Mouse (Mus musculus): Measurements from ENCODE around the gene B4galt3.
"Not testable (repeated sequence)": the region's sequence is repeated elsewhere in the genome, so short reads cannot be mapped to it uniquely, and the experiment has no call there.

Gene B4galt3

DNA sequence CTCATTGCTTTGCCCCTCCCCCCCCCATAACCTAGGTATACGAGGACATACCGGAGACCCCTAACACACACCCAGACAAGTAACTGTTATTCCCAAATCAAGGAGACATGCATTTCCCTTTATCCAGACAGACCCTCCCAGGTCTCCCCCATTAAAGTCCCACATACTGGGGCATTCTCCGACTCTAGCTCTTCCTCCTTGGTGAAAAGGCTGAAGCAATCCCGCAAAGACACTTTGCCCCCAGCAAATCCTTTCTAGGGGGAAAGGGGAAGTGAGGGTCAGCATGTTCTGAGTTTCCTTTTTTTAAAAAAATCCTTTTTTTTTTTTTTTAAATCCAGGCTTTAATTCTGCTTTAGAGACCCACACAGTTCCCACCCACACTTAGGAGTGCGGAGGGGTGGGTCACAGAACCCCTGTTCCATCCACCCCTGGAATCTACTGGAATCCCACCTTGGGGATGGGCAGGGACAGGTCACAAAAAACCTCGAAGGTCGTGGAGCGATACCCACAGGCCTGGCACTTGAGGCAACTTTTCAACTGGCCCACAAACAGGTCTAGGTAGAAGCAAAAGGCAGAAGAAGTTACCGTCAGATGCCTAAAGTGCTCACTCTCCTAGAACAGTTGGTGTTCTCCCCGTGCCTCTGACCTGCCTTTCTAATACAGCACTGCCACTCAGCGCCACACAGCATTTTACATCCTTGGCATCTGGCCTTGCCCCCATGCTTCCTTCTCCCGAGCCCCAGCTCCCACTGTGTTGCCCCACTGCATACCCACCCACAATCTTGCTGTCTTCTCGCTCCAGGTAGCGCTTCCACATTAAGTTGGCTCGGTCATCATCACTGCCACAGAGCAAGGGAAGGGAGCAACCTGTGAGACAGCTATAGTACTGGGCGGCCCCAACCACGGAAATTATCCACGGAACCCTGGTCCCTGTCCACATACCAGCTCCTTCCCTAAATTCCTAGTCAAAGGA lies 13.3 kb downstream of the B4galt3 start:
- DNase-seq (ENCODE audit: low spot score in 2 of 2) = no peak

DNA sequence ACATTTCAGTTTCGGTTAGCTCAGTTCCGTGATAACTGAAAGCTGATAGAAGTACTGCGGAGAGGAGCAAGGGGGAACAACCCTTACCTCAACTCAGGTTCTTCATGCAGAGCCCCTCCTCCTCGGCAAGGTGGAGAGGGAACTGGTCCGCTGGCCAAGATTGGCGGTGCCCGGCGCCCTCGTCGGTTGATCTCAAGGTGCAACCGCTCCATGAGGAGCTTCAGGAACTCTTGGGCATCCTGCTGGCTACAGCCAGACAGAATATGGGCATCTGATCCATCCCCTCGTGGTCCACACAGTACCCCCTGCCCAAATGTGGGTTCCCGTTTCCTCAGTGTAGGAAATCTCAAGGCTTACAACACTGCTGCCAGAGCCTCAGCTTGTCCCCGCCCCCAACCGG lies 14.4 kb downstream of the B4galt3 start:
- DNase-seq (ENCODE audit: low spot score in 2 of 2) = no peak

DNA sequence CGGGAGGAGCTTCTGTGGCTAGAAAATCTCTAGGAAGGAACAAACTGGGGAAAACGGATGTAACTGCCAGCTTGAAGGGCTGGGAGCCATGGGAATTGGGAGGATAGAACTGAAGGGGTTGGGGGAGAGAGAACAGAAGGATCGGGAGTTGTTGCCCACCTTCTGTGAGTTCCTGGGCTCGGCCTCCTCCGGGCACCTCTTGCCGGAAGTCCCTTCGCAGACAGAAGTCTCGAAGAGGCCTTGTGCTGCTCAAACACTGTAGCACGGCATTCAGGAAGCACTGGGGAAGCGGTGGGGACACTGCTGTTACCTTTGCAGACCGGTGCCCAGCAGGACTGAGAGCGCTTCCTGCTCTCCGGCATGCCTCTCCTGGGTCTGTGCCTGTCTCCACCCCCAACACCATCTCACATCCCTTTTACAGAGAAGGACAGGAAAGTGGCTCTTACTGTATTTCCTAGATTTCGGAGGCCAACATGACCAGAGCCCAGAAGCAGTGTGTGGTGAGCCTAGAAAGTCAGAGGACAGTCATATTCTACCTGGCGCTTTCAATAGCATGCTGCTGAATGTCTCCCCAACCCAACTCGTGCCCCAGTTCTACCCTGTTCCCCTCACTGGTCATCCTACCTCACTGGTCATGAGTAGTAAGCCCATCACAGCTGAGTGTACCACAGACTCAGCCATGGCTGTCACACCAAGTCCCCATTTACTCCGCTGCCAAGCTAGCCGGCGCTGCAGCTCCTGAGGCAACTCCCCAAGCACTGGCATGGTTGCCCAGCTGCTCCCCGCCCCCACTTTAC lies 15.2 kb downstream of the B4galt3 start:
- no peak for DNase-seq (ENCODE audit: low spot score in 2 of 2)

DNA sequence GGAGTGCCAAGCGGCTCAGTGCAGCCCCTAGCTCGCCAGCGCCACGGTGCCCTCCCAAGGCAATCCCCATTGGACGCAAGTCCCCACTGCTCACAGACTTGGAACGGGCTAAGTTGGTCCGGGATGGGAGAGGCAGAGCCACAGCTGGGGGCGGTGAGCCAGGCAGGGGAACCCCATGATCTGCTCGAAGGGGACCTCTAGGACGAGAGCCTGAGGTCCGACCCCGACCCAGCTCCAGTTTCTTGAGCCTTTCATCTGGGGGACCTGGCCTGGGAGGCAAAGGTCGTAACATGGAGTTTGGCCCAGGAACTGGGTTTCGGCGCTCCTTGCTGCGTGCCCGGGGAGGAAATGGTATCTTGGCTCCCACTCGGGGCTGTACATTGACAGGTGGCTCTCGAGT lies 16.4 kb downstream of the B4galt3 start:
- no peak for DNase-seq (ENCODE audit: low spot score in 2 of 2)

DNA sequence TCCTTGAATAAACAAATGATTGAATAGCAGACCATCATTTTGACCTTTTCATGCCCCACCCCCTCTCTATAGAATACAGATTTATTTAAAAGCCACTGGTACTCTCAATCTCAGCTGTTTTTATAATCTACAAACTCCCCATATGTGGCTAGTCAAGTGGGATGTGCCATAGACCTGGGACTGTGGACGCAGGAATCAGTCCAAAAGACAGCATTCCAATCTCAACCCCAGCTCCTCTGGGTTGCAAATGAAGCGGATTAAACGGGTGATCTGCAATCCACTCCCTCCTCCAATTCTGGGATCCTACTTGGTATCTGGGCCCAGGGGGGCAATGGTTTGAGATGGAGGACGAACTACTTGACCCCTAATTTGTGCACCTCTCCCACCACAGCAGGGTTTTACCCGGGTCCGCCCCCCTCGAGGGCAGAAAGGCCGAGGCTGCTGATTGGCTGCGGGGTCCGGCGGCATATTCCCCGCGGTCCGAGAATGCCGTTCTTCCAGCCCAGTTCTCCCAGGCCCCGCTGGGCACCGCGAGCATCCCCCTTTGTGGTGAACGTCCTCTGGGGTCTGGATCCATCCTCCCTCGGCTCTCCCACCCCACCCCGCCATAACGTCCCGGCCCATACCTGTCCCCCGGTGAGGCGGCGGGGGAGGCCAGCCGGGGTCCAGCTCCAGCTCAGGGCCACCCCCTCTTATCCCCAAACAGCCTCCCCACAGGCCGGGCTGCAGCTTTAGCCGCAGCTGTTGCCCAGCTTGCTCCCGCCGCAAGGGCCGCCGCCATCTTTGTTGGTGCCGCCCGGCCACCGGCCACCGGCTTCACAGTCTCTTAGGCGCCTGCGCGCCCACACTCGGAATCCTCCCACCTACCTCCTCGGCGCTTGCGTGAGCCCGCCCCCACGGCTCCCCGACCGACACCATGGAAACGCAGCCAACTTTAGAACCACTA lies 17.3 kb downstream of the B4galt3 start, which contains the start of gene Usp21:
TSS of gene Usp21 (minus strand) at position 856 of the 946 bp plus-strand sequence.
- peak; percentile 94 for DNase-seq (ENCODE audit: low spot score in 2 of 2)

DNA sequence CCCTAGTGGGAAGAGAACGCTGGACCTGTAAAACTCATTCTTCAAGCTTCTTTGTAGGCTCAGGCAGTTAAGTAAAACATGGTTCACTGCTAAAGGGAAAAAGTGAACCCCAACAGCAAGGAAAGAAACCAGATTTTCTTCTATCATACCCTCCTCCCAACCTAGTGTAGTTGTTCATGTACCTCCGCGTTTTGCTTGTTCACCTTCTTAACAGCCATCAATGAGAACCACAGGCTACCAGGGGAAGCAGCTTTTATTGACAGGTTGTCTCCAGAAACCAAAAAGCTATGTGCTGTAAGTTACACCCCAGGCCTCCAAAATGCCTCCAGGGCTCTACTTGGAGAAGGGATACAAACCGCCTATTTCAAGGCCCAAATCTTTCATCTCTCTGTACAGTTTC lies 18.2 kb downstream of the B4galt3 start:
- no peak for DNase-seq (ENCODE audit: low spot score in 2 of 2)

DNA sequence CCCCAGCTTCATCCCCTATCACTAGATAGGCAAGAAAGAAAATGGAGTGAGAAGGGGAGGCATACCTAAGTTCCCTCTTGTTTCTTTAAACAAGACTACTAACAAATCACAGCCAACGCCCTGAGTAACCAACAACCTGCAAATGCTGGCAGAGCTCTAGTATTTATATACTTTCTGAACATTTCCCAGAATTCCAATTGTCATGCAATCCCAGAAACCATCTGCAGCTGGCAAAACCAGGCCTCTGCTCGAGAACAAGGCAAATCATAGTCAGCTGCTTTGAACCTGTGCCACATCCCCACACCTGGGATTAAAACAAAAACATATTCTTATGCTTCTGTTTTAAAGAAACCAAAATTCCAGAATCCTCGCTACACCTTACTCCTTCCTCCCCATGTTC lies 23.2 kb downstream of the B4galt3 start:
- DNase-seq (ENCODE audit: low spot score in 2 of 2) = no peak

DNA sequence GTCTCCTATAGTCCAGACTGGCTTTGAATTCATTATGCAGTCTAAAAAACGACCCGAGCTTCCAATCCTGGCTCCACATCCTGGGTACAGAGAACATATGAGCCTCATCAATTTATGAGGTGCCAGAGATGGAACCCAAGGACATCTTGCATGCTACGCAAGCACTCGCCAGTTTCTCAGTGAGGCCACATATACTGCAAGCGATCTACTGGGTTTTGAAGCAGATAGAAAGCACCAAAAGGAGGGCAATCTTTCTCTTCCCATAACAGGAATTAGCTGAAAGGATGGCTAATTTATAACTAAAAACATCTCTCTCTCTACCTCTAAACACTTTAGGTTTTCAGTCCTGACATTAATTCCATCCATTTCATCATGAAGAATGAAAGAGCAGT lies 23.8 kb downstream of the B4galt3 start:
- no peak for DNase-seq (ENCODE audit: low spot score in 2 of 2)

DNA sequence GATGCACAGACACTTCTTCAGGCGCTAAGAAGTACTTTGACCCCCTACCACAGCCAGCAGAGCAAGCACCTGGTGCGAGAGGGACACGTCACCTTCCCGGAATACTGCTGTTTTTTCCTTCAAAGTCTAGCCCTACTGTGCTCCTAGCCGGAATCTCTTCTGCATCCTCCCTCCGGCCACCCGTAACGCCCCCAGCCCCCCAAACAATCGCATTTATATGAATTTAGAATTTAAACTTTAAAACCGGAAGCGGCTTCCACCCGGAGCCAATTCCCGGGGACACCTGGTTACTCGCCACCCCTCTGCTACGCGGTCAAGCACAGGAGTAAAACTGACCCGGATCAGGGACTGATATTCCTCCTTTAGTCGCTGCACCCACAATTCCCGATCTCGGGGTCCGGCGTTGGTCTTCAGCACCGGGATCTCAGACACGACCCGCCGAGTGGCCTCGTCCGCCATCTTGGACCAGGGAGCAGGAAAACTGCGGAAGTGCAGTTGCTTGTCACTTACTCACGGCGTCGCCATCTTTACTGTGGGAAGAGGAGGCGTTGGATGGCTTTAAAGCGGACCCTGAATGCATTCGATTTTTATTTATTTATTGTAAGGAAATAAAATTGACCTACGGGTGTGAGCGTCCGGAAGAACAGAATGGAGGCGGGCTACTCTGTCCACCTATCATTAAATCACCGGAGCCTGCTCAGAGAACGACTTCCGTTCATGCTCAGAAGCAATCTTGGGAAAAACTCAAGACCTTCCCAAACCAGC lies 24.4 kb downstream of the B4galt3 start, which contains the start of gene Ufc1:
TSS of gene Ufc1 (minus strand) at position 727 of the 765 bp plus-strand sequence.
- DNase-seq (ENCODE audit: low spot score in 2 of 2) = peak in 1 of 2 experiments; percentile 79

DNA sequence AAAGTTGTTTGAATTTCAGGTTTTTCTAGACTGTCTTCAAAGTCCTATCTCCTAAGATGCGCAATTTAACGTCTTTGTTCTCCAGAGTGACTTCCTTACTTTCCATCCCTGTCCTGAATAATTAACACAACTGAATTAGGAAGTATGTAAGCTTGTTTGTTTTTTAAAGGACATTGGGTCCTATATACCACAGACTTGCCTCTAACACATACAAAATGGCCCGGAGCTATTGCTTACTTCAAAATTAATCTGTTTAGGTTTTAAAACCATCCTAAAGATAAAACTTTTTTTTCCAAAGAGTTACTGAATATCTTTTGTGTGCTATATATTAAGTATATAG lies 24.9 kb downstream of the B4galt3 start:
- no peak for DNase-seq (ENCODE audit: low spot score in 2 of 2)

DNA sequence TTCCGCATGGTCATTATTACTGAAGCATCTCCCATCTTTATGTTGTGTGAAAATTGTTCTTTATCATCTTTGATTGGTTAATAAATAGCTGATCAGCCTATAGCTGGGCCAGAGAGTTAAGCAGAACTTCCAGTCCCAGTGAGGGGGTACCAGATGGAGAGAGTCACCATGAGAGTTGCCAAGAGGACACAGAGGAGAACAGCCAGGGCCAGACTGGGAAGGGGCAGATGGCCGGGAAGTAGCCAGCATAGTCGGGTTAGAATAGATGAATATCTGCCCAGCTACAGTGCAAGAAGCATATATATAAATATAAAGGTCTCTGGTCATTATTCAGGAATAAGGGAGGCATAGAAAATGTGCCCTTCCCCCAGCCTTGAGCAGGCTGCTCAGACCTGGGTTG lies 28.1 kb downstream of the B4galt3 start:
- no peak for DNase-seq (ENCODE audit: low spot score in 2 of 2)

DNA sequence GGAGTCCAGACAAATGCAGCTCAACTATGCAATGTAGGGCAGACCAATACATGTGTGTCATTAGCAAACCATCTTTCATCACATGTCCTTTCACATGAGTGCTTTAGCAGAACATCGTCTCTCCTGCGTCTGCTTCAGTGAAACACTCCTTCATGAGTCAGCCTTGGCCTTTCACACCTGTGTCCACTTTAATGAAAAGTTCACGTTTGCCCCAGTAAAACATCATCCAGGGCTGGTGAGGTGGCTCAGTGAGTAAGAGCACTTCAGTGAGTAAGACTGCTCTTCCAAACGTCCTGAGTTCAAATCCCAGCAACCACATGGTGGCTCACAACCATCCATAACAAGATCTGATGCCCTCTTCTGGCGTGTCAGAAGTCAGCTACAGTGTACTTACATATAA lies 36.0 kb downstream of the B4galt3 start:
- DNase-seq (ENCODE audit: low spot score in 2 of 2) = not testable (repeated sequence)

DNA sequence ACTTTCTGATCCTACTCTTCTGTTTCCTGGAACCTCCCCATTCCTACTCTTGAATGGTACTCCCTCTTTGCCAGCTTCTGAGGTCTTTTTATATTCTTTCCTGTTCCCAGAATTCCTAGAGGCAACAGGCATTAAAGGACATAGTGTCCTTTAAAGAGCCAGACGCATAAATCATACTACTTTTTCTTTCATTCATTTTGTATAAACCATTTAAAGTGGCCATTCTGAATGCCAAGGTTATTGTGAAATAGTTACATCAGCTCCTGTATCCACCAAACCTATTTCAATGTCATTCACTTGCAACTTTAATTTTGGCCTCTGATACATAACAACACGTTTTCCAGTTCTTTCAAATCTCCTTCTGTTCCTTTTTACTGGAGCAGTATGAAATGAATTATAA lies 39.2 kb downstream of the B4galt3 start:
- DNase-seq (ENCODE audit: low spot score in 2 of 2) = no peak

DNA sequence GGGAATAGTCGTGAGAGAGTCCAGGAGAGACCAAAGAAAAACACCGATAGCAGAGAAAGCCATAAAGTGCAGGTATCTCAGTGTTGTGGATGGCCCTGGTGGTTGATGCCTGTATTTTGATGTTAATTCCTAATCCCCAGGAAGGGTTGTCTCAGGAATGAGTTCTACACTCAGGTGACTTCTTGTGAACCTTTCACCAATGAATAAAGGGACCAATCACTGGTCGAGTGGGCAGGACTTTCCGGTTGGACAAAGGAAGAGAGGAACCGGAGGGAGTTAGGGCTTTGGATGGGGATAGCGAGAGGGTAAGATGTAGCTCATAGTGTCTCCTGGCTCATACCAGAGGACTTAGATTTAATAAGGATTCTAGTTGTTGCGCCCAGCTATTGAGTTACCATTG lies 49.6 kb downstream of the B4galt3 start:
- no peak for DNase-seq (ENCODE audit: low spot score in 2 of 2)

DNA sequence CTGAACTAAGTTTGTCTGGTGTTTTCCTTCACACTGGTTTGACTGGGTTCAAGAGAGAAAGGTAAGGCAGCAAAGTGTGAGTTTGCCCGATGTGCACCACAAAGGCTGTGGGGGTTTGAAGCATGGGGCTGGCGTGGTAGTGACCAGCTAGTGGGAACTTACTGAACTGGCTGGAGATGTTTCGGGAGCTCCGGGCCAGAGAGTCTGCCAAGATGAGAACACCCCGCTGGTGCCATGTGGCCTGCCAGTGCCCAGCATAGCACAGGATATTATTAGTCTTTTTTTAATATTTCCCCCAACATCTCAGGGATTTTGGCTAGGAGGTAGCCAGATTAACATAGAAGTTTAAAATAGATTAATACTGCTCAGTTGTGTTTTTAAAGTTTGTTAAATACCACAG lies 50.0 kb downstream of the B4galt3 start:
- no peak for DNase-seq (ENCODE audit: low spot score in 2 of 2)

DNA sequence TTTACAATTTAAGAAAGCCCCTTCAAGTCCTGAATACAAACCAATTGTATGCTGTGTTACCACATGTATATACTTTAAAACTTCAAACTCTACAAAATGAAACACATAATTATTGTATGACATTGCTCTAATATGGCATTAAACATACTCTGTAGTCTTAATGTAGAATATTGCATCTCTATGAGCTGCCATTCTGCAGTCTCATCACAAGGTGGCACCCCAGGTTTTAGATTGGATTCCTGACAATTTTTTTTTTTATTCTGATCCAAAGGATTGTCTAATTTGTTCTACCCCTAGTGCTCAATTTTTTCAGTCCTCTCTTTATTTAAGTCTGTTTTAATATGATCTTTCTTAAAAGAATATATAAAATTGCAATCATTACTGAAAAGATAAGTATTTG lies 51.3 kb downstream of the B4galt3 start:
- DNase-seq (ENCODE audit: low spot score in 2 of 2) = no peak

DNA sequence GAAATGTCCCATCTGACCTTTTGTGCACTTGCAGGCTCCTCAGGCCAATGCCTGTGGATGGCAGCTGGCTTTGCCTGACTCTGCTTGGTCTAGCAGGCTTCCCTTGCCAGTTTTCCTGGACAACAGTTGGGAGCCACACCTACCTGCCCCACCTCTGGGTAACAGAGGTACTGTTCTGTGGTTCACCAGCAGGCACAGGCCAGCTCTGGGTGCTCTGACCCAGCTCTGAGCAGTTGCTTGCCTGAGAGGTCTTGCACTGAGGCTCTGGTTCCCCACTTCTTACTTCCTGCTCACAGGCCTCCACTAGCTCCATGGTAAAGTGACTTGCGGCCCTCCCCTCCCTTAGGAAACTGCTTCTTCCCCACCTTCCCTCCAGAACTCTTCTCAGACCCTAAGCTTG lies 51.9 kb downstream of the B4galt3 start:
- DNase-seq (ENCODE audit: low spot score in 2 of 2) = no peak

DNA sequence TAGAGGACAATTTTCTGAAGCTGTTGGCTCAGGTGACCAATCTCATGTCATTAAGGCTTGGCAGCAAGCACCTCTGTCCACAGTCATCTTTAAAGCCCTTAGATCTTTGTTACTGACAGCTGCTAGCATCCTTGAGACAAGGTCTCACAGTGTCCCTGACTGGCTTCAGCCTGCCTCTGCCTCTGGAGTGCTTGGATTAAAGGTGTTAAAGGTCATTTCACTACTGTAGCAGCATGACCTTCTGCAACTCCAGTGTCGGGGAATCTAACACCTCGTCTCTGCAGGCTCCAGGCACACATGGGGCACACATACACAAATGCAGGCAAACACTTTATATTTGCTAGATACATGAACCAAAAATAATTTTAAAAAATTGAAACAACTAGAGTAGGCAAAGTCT lies 55.4 kb downstream of the B4galt3 start:
- no peak for DNase-seq (ENCODE audit: low spot score in 2 of 2)

All from frontal cortex, postnatal 10 days (tissue).